Mouse (Mus musculus): ENCODE results near the gene Cspg5.

DNA sequence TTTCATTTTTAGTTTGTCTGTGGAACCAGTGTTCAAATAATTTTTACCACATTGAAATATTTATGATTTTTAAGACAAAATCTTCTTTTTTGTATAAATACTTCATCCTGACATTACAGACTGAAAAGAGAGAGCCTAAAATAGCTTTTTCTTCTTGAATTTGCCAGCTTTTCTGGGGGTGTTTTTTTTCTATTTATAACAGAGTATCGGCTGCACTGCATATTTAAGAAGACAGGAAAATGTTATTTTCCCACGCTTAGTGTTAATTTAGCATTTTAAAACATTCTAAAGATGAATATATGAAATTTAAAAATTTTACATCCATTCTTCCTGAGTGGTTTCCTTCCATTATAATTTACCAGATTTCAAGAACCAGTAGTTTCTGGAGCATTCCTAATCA, 37.1 kb upstream of the Cspg5 start:
- no peak for TF ChIP-seq TCF3 (IDR thresholded peaks at IDR 0.05; ENCODE audit: insufficient read length, low read depth)
- TF ChIP-seq MYOD1 (IDR thresholded peaks at IDR 0.05; ENCODE audit: control insufficient read depth in 1 of 3, insufficient read length in 2 of 3, low read depth in 2 of 3) = no peak
- TF ChIP-seq USF1 (IDR thresholded peaks at IDR 0.05; ENCODE audit: low read depth) = no peak
- no peak for TF ChIP-seq MAX (IDR thresholded peaks at IDR 0.05; ENCODE audit: low read depth)
- no peak for TF ChIP-seq POLR2A (IDR thresholded peaks at IDR 0.05; ENCODE audit: insufficient read length, low read depth)
- no peak for TF ChIP-seq SRF (IDR thresholded peaks at IDR 0.05; ENCODE audit: control insufficient read depth, insufficient read length, low read depth)

Data from myocyte (in vitro differentiated cells).